Comparison of ENCODE assay signal across 18 mouse cellular contexts in genomic region chr16:93081533-93081932, GRCm38 (mm10).
DNase-seq lines count a peak whose midpoint lies in the region; ATAC-seq lines count a peak whose summit lies in the region.
"Had no signal": no experiment of that assay in that cellular context is flagged by ENCODE, and none has a peak within 500 bp of the region (broad histone marks: within the 10 kb centered on the region; RNA-seq: fewer than 3 reads in every experiment).

No protein-coding gene starts in this region.

- DNase-seq in A20 (ENCODE audit: low read depth, low spot score): peak; percentile 19
- no peak for DNase-seq in right cerebral cortex, postnatal 25 days
- DNase-seq in embryo, embryonic 10 days (ENCODE audit: low spot score): no peak
- no peak for DNase-seq in thymus, postnatal 0 days (ENCODE audit: low spot score)
- DNase-seq: adrenal gland, adult 8-10 months; adrenal gland, postnatal 14 days; adrenal gland, postnatal 36 days; cerebellum, adult 11-12 months; cerebellum, adult 2 months; cerebellum, adult 9-10 months; cerebellum, postnatal 10 days; cerebellum, postnatal 25 days; embryo, embryonic 11 days had no signal

- ATAC-seq in granulocyte monocyte progenitor cell, adult 5-6 weeks (replicated peaks; ENCODE audit: poor library complexity, severe bottlenecking): peak; percentile 30; the same call in 1 of the 2 replicates
- ATAC-seq: activated CD4-positive, CD25-positive, alpha-beta regulatory T cell, adult 4 months; forebrain, embryonic 14.5 days; forebrain, embryonic 16.5 days; Patski had no signal
